Mouse (Mus musculus) lung, postnatal 10 days (tissue): ENCODE measurements around the gene Usp6nl.
A peak's percentile ranks its signal among the peaks of the same experiment; 100 is the strongest.

ENCODE experiments used
- DNase-seq: peaks from one replicate; pipeline ENCODE4 v3.0.0; 2021

The Usp6nl gene

DNA sequence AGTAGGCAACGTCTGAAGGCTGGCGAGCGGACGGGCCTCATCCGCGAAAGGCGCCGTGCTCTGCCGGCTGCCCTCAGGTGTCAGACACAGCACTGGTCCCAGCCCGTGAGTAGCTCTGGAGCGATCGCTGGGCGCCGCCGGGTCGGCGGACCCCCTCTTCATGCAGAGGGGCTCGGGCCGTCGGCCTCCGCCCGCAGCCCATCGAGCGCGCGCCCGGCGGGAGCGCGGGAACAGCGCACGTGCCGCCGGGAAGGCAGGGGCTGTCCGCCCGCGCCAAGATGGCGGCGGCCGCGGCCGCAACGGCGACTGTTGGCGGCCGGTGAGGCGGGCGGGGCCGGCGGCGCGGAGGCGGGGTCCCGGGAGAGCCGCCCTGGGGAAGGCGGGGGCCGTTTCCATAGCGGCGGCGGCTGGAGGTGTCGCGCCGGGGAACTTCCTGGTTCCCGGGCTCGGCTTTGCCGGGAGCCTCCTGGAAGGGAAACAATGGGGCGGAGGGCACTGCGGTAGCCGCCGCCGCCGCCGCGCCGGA, at the start of gene Usp6nl:
Usp6nl (plus strand) TSS at position 292 of the 526 bp plus-strand sequence.
- DNase-seq, result peak; percentile 93

DNA sequence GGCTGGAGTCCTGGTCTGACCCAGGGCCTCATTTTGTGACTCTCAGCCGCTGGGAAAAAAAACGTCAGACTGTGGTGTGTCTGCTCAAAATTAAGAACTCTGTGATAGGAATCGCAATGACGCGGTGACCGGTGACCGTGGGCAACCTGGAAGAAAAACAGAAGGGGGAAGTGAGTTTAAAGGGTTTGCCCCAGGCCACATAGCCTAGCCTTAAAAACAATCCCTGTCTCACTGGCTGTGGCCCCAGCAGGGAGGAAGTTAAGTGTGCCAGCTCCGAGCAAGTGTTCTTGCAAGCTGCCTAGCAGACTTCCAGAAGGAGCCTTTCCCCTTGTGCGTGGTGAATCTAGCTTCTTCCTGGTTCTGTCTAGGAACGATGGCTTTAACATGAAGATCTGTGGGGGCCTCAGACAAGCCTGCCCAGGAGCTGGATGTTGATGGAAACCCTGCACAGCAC, 49.0 kb upstream of the Usp6nl start:
- DNase-seq, result peak; percentile 38

DNA sequence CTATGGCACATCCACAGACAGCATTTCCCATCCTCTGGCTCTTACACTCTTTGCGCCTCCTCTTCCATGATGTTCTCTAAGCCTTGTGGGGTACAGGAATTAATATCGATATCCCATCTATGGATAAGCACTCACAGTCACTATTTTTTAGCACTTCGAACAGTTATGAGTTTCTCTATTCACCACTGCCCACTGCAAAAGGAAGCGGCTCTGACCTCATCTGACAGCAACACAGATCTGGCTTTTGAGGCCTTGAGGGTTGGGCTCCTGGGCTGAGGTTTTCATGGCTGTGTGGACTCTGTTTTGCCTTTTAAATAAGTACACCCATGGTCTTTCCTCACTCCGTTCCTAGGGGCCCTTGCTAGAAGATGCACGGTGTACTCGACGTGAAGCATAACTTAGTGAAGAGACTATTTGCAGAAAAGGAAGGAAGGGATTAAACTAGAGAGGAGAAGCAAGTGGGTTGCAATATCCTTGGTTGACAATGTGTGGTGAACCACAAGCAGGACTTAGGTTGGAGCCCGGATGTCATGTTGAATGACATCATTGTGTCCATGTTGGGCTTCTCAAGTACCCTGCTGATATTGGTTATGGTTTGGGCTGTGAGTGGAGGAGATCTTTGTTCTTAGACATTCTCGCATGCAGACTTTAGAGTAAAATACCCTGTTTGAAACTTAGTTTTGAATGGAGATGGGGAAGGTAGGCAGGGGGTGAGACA, 43.5 kb upstream of the Usp6nl start:
- no peak for DNase-seq

DNA sequence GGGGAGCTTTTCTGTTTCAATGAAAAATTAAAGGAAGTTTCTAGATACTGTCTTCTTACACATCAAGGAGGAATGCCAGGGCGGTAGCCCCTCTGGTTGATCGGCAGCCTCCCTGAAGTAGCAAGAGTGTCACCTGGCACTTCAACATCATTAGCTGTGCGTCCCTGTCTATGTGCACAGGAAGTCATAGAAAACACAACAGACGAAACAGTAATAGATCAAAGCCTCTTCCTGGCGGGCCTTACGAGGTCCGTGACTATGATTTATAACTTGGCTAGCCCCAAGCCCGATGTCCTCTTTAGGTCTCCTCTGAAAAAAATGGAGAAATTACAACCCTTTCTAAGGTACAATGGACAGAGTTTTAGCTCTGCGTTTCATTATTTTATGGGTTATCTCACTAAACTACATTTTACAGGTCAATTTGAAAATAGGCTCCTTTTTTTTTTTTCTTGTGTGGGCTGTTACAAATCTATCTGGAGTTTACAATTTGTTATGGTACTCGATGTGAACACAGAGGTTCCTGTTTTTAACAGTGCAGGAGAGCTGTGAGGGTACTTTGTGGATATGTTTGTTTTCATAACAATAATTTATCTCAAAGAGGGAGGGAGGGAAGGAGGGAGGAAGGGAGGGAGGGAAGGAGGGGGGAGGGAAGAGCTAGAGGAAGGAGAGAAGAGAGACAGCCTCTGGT, 42.7 kb upstream of the Usp6nl start:
- DNase-seq, result no peak

DNA sequence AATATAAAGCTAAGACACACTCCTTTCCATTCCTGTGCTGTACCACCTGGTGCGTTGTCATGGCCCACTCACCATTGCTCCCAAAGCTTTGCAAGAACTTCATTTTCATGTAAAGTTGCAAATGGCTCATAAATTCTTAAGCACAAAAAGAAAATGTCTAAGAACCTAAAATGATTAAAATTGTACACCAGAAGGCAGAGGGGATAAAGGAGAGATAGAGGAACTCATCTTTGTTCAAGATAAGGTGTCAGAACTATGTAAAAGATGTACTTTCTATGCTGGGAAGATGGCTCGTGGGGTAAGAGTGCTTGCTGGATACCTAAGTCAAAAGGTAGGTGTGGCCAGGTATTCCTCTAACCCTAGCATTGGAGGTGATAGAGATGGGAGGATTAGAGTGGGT, 38.9 kb upstream of the Usp6nl start:
- DNase-seq, result no peak

DNA sequence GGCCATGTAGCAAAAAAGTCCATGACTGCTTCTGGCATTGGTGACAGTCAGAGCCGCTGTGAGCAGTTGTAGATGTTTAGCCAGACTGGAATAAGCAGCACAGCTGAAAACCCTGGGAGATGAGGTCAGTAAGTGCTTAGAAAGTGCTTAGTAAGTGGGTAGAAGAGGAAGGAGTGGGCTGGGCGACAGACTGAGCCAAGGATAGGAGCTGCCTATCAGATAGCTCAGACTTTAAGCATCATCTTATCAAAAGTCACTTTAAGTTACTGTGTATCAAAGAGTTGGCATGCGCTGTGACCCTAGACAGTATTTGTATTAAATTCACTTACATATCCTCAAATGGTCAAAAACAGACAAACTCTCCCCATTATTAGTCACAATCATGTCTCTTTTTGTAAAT, 37.7 kb upstream of the Usp6nl start:
- DNase-seq, result no peak

DNA sequence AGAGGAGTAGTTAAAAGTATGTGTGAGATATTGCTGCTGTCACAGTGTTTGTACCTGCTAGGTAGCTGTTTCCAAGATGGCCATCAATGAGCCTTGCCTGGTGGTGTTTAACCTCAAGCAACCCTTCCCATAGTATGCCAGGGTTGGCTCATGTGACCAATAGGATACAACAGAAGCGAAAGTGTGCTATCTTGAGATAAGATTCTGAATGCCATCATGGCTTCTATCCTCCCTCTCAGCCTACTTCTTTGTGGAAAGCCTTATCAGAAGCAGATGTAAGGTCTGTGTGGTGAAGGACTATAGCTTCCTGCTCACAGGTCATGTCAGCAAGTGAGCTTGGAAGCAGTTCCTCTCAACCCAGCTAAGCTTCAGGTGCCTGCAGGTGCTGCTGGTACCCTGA, 36.7 kb upstream of the Usp6nl start:
- DNase-seq, result no peak

DNA sequence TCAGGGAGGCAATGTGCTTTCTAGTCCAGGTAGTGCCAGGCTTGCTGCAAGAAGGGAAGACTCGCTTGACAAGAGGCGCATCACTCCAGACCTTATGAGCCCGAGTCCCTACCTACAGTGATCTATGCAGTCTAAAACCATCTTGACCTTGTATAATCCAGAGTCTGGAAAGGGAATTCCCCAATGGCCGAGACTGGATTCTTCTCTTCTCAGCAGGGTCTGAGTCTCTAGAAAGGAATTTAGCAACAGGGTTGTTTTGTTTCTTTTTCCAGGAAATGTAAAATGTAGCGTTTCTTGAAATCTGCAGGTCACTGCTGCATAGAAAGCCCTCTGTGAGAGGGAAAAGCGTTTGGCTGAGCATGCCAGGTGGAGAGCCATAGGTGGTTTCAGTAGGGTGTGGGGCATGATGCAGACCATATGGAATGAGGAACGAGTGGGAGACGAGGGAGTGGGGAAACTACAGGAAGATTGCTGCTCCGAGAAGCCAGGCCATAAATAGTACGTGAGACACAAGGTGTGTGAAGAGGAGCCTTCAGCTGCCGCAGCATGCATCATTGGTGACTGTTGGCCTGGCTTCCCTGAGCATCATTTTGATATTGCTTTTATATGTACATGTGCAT, 28.5 kb upstream of the Usp6nl start:
- no peak for DNase-seq

DNA sequence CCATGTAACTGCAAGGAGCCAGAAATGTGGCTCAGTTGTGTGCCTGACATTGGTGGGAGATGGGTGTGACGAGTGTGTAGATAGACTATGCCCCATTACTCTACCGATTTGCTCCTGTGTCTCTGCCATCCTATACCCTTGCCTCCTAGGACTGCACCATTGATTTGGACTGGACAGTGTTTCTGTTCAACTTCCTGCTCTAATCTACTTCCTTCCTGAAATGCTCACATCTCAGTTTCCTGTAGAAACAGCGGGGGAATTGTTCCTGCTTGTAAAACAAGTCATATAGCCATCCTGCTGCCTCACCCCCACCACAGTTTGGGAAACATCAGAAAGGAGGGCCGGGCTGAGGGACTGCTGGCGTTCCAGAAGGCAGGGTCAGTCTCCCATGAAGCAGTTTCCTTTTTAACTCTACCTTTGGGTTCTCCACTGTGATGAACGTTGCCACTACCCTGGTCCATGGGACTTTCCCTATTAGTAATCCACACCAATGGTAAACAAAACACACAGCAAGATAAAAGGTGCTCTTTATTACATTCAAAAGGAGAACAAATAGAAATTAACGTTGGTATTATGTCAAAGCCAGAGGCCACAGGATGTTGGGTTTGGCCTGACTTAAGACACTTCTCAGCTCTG, 27.4 kb upstream of the Usp6nl start:
- DNase-seq, result peak; percentile 11

DNA sequence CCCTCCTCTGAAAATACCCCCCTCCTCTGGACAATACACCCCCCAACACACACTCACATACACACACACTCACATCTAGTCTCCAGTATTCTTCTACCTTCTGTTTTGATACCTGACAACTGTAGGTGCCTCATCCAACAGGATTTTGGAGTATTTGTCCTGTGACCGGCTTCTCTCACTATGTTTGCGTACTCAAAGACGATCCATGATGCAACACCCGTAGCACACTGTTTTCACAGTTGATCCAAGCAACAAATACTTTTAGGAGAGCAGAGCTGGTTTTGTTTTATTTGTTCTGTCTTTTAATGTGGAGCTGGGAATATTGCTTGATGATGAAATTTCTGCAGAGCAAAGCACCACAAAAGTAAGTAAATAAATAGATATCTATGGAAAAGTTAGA, 17.7 kb upstream of the Usp6nl start:
- DNase-seq, result no peak

DNA sequence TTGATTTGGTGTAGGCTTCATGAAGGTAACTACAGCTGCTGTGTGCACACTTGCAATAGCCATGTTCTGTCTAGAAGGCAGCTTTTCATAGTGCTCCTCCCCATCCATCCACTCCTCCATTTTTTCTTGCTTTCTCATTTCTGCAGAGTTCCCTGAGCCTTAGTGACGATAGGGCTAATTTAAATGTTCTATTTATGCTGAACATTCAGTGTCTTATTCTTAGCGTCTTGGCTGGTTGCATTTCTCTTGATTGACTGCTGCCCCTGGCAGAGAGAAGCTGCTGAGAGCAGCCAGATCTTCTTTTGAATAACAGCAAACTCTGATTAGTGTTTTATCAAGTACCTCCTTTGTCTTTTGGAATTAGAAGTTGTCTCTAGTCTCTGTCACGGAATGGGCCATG, 15.6 kb upstream of the Usp6nl start:
- DNase-seq, result no peak

DNA sequence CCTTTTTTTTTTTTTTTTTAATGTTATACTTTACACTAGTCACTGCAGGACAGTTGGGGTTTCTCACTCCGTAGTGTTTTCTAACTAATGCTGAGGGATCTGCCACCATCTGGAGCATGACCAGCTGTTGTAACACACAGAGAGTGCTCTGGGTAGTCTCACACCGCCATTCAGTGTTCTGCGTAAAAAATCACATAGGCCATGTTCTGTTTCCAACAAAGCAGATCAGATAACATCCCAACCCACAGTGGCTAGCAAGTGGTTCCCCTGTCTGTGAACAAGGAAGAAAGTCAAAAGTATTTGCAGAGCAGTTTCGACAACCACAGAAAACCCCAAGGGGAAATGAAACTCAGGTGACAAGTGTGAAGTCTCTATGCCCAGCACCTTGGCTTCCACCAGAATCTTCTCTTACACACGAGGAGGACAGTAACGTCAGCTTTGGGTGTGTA, 13.1 kb upstream of the Usp6nl start:
- no peak for DNase-seq

DNA sequence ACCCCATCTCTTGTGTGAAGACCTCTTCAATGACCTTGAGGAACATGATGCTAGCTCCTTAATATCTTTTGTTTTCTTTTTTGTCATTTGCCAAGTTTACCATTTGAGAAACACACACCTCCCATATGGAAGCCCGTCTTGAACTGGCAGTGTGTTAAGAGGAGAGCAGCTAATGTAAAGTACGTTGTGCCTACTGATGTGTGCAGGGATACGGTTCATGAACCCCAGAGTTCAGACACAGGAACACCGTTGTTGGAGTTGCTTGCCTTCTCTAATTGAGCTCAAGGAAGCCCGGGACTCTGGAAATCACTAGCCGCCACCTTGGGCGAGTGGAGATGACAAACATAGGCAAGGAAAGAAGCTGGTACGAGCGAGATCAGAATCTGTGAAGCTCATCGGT, 9.7 kb upstream of the Usp6nl start:
- no peak for DNase-seq

DNA sequence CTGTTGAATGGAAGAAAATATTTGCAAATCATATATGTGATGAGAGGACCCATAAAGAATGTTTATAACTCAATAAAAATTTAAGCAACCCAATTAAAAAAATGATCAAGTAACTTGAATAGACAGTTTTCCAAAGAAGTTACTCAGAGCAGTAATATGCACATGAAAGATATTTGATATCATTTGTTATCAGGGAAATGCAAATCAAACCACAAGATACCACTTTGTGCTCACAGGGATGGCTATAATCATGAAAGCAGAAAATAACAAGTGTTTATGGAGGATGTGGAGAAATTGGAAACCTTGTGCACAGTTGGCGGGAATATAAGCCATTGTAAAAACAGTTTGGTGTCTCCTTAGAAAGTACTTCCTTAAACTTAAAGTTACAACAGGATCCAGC, 8.7 kb upstream of the Usp6nl start:
- DNase-seq, result no peak

DNA sequence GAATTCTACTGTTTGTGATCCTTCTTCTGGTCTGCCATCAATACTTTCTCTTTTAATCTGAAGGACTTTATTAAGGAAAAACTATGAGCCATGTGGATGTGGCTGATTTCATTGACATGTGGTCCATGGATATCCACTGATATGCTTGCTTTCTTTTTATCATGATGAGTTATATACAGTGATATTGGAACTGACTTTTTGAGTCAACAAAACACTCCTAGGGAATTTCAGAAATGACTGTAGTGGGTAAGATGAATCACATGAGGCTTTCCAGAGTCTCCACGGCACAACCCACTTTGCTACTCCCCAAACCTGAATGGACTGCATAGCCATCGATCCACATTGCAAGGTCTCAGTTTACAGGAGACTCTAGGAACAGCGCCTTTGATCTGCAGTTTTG, 2.3 kb upstream of the Usp6nl start:
- no peak for DNase-seq

DNA sequence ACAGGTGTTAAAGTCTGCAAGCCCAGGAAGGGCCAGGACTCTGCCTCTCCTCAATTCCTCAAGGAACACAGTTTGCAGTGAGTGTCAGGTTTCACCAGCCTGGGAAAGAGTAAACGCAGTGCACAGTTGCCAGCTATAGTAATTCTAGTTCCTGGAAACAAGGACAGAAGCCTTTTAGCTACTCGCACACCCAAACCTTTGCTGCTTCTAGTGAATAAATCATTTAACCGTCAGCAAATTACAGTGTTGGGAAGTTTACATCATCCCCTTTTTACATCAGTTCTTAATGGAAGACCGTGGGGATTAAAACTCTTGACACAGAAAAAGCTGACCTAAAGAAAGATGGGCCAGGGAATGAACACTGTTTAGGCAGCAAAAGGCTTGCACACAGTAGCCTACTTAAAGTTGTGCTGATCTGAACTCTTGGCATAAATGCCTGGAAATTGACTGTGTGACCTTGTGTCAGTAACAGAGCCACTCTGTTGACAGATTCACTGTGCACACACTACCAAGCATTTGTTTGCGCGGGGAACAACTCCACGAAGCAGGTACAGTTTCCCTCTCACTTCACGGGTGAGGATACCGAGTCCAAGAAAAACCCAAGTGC, 595 bp upstream of the Usp6nl start:
- no peak for DNase-seq

DNA sequence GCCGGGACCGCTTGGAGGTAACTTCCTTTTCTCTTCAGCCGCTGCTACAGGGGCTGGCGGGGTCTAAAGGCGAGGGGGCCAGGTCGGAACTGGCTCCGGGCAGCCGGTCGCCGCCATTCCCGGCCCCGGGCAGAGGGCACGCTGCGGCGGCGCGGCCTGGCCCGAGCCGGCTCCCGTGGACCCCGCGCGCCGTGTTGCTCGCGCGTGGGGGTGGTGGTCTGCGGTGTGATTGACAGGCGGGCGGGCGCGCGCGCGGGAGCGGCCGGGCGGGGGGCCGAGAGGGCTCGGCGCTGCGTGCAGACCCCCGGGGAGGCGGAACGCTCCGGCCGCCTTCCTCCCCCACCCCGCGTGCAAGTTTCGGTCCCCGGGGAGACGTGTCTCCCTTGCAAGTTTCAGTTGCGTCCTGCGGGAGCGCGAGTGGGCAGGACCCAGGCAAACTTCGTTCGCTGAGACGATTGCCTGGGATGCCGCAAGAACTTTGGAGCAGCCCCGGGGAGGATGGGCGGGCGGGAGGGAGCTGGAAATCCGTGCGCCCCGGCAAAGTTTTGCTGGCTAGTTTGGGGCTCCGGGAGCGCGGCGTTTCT, 563 bp downstream of the Usp6nl start:
- peak; percentile 80 for DNase-seq

DNA sequence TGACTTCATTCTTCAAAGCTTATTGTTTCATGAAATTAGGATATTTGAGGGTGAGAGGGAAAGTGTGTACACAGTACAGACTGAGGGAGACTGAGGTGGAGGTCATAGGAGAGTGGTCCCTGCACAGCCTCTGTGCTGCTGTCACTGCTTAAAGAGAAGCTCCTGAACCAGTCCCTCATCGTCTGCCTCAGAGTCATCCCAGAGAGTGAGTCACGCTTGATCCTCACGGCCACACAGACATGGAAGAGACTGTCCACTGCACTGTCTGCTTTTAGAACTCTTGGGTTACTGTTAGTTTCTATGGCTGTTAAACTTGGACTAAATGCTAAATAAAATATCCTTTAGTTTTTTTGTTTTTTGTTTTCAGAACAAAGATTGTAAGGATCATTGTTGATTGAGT, 3.2 kb downstream of the Usp6nl start:
- no peak for DNase-seq

DNA sequence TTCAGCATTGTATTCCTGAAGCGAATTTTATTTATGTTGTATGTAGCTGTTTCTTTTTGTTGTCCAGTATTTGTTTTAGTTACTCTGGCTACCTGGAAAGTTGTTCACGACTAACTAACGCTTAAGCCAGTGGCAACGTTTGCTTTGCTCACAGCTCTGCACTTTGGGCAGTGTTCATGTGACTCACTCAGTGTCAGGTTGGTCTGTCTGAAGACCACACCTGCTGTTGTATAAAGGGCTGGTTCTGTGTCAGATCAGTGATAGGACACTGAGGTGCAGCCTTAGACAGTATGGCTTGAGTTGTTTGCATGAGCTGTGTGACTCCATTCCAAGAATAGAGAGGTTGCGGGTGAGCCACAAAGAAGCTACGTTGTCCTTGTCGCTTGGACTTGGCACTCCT, 6.5 kb downstream of the Usp6nl start:
- no peak for DNase-seq

DNA sequence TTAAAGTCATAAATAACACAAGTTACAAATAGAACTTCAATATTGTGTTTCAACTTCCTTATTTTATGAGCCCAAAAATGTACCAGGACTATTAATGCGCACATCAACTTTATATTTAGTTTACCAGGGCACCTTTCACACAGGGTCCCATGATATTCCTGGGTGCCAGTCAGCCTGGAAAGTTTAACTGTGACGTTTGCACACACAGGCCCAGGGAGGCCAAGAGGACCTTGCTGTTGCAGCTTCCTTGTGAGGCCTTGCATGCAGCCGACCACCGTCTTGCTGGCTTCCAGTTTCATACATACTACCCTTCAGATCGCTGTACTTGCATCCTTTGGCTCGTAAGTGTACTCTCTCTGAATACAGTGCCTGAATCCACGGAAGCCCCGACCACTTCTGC, 8.3 kb downstream of the Usp6nl start:
- no peak for DNase-seq

DNA sequence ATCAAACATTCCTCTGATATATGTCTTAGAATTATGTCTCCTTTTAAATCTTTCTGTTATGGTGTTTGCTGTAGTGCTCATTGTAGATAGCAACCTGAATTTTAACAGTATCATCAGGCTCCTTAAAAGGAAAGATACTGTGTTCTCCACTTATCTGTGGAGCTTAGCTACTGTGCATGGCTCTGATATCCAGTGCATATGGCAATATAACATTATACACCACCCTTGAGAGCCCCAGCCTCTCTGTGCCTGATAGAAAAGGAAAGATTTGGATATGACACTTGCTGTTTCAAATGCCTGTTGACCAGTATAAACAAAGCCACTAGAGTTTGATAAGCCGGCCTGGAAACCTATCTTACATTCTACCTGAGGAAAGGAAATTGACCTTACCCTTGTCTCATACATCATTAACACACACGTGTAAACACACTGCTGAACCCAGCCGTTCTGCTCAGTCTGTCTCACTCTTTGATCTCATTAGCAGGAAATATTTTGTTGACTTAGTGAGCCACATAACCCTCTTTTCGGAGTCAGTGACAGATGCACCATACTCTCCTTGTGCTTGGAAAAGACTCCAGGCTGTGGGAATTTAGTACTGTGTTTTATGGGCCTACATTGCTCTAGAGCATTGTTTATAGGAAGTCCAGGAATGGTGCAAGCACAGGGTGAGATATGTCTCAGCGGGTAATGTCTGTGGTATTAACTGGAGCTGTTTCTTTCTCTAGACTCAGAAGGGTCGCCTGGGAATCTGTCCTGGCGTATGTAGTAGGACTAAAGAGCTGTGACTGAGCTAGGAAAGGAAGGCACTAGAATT, 9.1 kb downstream of the Usp6nl start:
- DNase-seq, result no peak

DNA sequence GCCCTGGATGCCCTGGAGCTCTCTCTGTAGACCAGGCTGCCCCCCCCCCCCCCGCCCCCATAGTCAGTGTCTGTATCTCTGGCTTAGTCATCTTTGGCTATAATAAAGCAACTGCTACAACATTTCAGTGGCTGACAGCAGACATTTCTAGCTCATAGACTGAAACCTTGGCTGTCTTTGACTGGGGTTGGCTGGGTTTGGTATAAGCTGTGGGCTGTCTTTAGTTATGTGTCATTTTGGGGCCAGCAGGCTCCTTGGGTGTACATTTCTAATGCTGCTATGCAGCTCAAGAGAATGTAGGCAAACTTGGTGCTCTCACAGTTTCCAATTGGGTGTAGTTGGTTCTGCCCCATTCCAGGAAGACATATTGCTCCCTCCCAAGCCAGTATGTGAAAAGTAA, 11.1 kb downstream of the Usp6nl start:
- no peak for DNase-seq
